Mouse (Mus musculus) layer of hippocampus, postnatal 14 days (tissue): ENCODE measurements around the gene Slc25a15. TPM values are rescaled to one million over a fixed set of nuclear protein-coding genes. Genes with fewer than 3 reads are reported as not detected.

Experiments
- DNase-seq, 2 experiments: peaks; one replicate each; pipeline ENCODE4 v3.0.0; 2021 to 2022; ENCODE audit warnings: low spot score in 2 of 2, mixed read lengths in 1 of 2
- long read RNA-seq, 2 experiments: library from polyadenylated mRNA; stranded (forward); transcript quantifications; one replicate each; pipeline ENCODE4 v2.0.0; 2021
- total RNA-seq, 2 experiments: library from RNA; stranded (reverse); gene quantifications; 2 replicates each; pipeline ENCODE4 v1.2.3; 2021

The Slc25a15 gene
- 10 to 100 TPM; 10.0 to 10.9 TPM for total RNA-seq
- long read RNA-seq, experiment 1, transcript Slc25a15-201 (7 exons, 3,430 nt) = major isoform, 17 of 19 reads
- long read RNA-seq, experiment 1, partial matches to known transcripts = 0 of 19 reads
- long read RNA-seq, experiment 1, other reads (novel, unspliced or antisense) = 2 of 19 reads
- long read RNA-seq, experiment 2, full-length matches to known transcripts = 12 of 19 reads
- long read RNA-seq, experiment 2, partial matches to known transcripts = 1 of 19 reads
- long read RNA-seq, experiment 2, other reads (novel, unspliced or antisense) = 6 of 19 reads

DNA sequence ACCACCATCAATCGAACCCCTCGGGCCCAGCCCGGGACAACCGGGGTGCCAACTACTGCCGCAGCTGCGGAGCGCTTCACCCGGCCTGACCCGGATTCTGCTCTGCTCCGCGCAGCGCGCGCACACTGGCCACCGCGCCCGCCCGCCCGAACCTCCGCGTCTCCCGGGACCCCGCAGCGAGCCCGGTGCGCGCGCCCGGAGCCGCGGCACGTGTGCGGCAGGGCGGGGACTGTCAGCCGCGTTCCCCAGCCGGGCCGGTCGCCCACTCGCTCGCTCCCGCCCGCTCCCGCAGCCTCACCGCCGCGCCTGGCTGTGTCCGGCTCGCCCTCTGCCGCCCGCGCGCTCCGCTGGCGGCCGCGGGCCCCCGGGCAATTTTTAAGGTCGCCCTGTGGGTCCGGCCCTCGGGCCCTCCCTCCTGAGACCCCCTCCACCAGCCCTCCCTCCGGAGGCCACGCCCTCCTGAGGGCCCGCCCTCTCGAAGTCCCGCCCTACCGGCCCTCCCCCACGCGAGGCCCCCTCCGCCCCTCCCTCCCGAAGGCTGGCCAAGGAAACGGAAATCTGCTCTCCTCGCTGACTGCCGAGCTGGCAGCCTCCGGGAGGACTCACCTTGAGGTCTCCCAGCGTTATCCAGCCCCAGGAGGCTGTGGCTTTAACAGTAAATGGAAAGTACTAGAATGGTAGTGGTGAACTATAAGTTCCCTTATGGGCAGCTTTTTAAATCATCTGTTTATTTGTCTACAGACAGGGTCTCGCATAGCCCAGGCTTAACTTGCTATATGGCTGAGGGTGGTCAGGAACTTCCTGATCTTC is at the start of gene Slc25a15:
Slc25a15 (minus strand) TSS at position 456 of the 810 bp plus-strand sequence.
- DNase-seq = peak; percentile 85 to 89

DNA sequence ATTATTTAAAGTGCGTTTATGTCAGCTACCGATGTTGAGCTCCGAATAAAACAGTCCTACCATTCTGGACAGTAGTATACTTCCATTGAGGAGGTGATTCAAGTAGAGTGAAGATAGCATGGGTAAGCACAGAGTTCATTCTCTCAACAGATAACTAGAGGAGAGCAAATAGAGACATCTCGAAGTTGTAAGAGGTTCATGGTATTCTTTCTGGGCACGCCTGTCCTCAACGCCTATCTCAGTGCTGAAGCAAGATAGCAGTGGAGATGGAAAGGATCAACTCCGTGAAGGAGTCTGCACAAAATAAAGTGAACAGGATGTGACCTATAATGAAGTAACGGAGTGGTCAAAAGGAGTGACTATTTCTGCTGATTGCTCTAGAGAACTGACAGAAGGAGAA is 13.6 kb upstream of the Slc25a15 start:
- DNase-seq = no peak

DNA sequence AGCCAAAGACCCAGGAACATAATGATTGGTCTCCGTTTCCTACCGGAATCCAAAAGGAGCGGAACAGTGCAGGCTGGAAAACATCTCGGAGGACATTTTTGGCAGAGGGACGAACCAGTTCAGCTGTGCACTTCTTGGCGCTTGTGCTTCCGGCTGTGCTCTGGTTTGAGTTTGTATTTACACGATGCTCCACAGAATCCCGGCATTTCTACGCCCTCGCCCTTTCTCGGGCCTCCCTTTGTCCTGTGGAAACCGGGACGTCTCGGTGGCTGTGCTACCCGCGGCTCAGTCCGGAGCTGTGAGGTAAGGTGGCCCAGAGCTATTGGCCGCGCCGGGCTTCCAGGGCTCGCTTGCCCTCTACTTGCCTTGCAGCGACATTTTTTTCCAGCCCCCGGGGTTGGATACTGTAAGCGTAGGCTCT is 12.9 kb upstream of the Slc25a15 start, which contains the start of gene Mrps31:
Mrps31 (plus strand) TSS at position 80 of the 421 bp plus-strand sequence.
- DNase-seq = peak; percentile 83 to 94

GRCm38 (mm10) chr8:22410688-22411281 is 12.4 kb upstream of the Slc25a15 start:
- no peak for DNase-seq

- DNase-seq = no peak
Measured at GRCm38 (mm10) chr8:22405733-22406132, 7.3 kb upstream of the Slc25a15 start.

- DNase-seq = no peak
Measured at GRCm38 (mm10) chr8:22403235-22403634, 4.8 kb upstream of the Slc25a15 start.

- DNase-seq = no peak
Measured at GRCm38 (mm10) chr8:22400593-22400992, 2.2 kb upstream of the Slc25a15 start.

DNA sequence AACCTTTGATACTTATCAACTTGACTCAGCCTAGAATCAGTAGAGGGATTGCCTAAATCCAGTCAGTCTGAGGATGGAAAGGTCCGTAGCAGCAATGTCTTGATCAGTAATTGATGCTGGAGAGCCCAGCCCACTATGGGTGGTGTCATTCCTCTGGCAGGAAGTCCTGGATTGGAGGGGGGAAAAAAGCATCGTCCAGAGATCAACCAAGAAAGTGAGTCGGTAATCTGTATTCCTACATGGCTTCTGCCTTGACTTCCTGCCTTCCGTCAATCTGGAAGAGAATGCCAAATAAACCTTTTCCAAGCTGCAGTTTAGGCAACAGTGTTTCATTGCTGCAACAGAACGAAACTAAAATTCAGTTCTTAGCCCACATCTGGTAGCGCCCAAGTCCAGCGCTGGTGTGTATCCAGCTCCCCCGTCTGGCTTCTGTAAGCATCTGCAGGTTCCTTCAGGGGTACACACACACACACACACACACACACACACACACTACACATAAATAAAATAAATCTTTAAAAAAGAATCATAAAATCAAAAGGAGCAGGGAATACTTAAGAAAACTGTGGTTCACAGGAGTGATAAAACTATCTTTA is 986 bp upstream of the Slc25a15 start:
- no peak for DNase-seq

DNA sequence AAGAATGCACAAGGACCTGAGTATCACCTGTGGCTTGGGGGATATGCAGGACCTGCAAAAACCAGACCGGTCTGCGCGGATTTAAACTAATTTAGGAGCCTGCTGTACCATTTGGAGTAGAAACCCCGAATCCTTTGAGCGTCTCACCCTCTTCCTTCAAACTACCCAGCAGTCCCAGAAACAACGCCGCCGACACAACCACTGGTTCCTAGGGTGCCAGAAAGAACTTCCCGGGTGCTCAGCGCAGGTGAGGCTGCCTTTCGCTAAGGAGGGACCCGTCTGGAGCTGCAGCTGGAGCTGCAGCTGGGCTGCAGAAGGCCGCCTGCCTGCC is 621 bp downstream of the Slc25a15 start:
- DNase-seq = no peak

GRCm38 (mm10) chr8:22395256-22395655 is 3.1 kb downstream of the Slc25a15 start:
- no peak for DNase-seq

- DNase-seq = no peak
Measured at GRCm38 (mm10) chr8:22394471-22394870, 3.9 kb downstream of the Slc25a15 start.

- DNase-seq = no peak
Measured at GRCm38 (mm10) chr8:22390766-22391463, 7.5 kb downstream of the Slc25a15 start.

- no peak for DNase-seq
Measured at GRCm38 (mm10) chr8:22389874-22390273, 8.5 kb downstream of the Slc25a15 start.

- no peak for DNase-seq
Measured at GRCm38 (mm10) chr8:22385158-22385557, 13.2 kb downstream of the Slc25a15 start.

DNA sequence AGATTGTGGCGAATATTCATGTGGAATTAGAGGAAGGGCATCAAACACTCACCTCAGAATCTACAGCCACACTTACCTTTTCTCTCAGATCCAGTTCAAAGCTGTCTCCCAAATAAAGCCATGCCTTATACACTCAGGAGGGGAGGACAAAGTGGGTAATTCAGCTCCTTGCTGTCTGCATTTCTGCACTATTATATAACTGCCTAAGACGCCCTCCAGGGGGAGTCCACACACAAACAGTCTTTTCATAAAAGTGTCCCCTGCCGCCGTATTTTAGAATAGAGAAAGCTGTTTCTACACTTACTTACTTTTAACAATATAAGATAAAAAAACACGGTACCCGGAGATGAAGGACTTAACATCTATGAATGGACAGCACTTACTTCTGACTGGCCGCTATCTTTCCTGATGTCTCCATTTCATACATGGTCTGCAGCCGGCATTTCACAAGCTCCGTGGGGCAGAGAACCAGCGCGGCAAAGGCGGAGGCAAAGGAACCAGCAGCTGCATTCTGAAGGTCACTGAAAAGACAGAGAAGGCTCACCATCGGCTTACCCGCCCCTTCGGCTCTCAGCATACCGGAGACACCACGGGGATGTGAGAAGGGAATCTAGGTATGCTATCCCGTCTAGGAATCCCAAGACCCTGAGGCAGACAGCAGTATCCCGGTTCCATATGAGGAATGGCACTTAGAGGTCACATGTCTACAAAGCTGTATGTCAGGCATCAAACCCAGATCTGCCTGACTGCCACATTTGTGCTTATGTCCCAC is 15.4 kb downstream of the Slc25a15 start:
- DNase-seq = no peak

GRCm38 (mm10) chr8:22380934-22381333 is 17.5 kb downstream of the Slc25a15 start:
- no peak for DNase-seq

DNA sequence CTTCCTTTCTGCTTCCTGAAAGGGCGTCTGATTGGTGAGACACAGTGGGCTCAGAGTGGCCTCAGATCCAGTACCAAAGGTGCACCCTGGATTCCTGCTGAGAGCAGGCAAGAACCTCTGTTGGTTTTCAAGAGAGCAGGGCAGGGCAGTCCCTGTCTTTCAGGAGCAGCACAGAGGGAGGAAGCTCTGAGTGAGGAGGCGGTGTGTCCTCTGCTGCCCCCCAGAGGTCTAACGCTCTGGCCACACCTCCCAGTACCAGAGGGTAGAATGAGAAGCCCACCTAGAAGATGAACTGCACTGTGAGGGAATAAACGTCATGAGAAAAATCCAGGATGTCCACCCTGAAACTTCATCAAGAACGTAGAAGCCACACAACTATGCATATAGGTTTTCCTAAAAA is 21.5 kb downstream of the Slc25a15 start:
- no peak for DNase-seq

GRCm38 (mm10) chr8:22376311-22376710 is 22.1 kb downstream of the Slc25a15 start:
- no peak for DNase-seq

DNA sequence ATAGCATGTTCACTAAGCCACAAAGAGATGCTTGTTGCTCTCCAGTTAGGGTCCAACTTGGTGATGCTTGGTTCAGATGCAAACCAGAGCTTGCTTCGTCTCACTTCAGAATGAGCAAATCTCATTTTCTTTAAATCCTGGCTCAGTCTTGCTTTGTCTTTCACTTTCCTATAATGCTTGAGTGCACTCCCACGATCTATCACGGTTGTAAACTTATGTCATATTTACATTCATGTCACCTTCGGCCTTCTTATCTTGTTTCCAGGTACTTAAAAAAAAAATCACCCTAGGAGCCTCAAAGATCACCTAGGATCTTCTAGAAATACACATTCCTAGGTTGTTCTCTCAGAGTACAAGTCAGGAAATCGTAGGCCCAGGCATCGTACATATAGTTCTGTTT is 38.5 kb downstream of the Slc25a15 start:
- DNase-seq = no peak

DNA sequence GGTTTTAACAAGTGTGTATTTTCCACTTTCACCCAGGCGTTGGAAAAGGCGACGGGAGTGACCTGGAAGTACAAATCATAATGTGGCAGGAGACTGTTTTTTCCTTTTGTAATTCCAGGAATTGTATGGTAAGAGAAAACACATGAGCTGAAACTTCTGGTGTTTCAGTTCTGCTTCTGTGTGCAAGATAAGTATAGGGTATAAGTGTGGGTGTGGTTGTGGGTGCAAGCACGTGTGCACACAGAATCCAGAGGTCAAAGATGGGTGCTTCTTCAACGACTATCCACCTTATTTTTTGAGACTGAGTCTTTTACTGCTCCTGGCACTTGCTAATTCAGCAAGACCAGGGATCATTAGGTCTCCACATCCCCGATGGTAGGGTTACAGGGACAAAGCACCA is 39.0 kb downstream of the Slc25a15 start:
- no peak for DNase-seq
